Mouse (Mus musculus): ENCODE data around the gene S100a11. TPM values are rescaled to one million over a fixed set of nuclear protein-coding genes. Genes with fewer than 3 reads are reported as not detected.

The S100a11 gene
- total and polyA plus RNA-seq, 3 experiments, result 47.2 to 468 (median 75.2) TPM

- H3K27me3 ChIP-seq (replicated peaks), result peaks cover 2% of the 10 kb centered on the region
- H3K79me2 ChIP-seq (replicated peaks; ENCODE audit: control insufficient read depth, extremely low read depth, insufficient read depth, poor library complexity, severe bottlenecking), result peaks cover 19% of the 10 kb centered on the region
- no peaks in the 10 kb centered on the region for H3K9me3 ChIP-seq (replicated peaks; ENCODE audit: low read length)
- in situ Hi-C loops (cut with MboI; ENCODE audit: low pct_ligation_motif_present, low pct_unique_long_range_greater_than_20kb, low sequenced_read_pairs) (no loop called here), dilution Hi-C loops (cut with MboI; ENCODE audit: extremely low pct_ligation_motif_present, extremely low pct_unique_long_range_greater_than_20kb, low sequenced_read_pairs) (no loop called here)
- no peak overlapping the region for H3K4me2 ChIP-seq (ENCODE audit: insufficient read depth, low read depth, poor library complexity, severe bottlenecking)
- peaks cover 0 to 5% of the 10 kb centered on the region in 2 experiments; a peak in 2 of 4 replicates for H3K4me1 ChIP-seq (ENCODE audit: control insufficient read depth in 1 of 2, insufficient read depth in 2 of 2)
- H3K4me3 ChIP-seq (replicated peaks in 1 of 3; ENCODE audit: low read depth in 2 of 3, low read length in 2 of 3, poor library complexity in 1 of 3), result no peak overlapping the region
- no peak overlapping the region for H3K9ac ChIP-seq (ENCODE audit: insufficient read depth, low read depth)
- TF ChIP-seq MEF2A (IDR thresholded peaks at IDR 0.05; ENCODE audit: borderline replicate concordance, low read depth, low read length) (no peak), POLR2A (IDR thresholded peaks at IDR 0.05; ENCODE audit: low read depth, low read length) (no peak), USF2 (conservative IDR thresholded peaks at IDR 0.05; ENCODE audit: low read depth, low read length) (no peak), SMC3 (IDR thresholded peaks at IDR 0.05; ENCODE audit: low read depth, low read length) (no peak), GABPA (IDR thresholded peaks at IDR 0.05; ENCODE audit: insufficient replicate concordance, low read depth, low read length) (no peak), ZC3H11A (IDR thresholded peaks at IDR 0.05; ENCODE audit: low read depth, low read length) (no peak), KAT2A (IDR thresholded peaks at IDR 0.05; ENCODE audit: insufficient replicate concordance, low read length) (no peak), MAZ (IDR thresholded peaks at IDR 0.05; ENCODE audit: low read depth, low read length) (no peak), PAX5 (IDR thresholded peaks at IDR 0.05; ENCODE audit: low read length) (no peak), ZNF384 (IDR thresholded peaks at IDR 0.05; ENCODE audit: low read depth, low read length) (no peak), SIN3A (IDR thresholded peaks at IDR 0.05; ENCODE audit: low read length) (no peak), MYC (IDR thresholded peaks at IDR 0.05; ENCODE audit: low read depth, low read length) (no peak), MAX (IDR thresholded peaks at IDR 0.05; ENCODE audit: low read length) (no peak), ZMIZ1 (IDR thresholded peaks at IDR 0.05; ENCODE audit: low read depth, low read length) (no peak)
- H3K27ac ChIP-seq (ENCODE audit: insufficient read depth, low read depth), result no peak overlapping the region
- no peak for DNase-seq (ENCODE audit: extremely low read depth)
- H3K36me3 ChIP-seq (replicated peaks in 1 of 2; ENCODE audit: control insufficient read depth in 1 of 2, insufficient read depth in 1 of 2, low read length in 1 of 2), result no peaks in the 10 kb centered on the region
Measured at GRCm38 (mm10) chr3:93517343-93517742, 2.9 kb upstream of the S100a11 start.

GRCm38 (mm10) chr3:93519856-93520329, 395 bp upstream of the S100a11 start:
- H3K9me3 ChIP-seq (replicated peaks; ENCODE audit: low read length), result no peaks in the 10 kb centered on the region
- H3K27me3 ChIP-seq (replicated peaks), result peaks cover 2% of the 10 kb centered on the region
- TF ChIP-seq UBTF (IDR thresholded peaks at IDR 0.05; ENCODE audit: low read depth, low read length) (no peak), BHLHE40 (IDR thresholded peaks at IDR 0.05; ENCODE audit: low read depth, low read length) (peak; percentile 44)
- H3K4me1 ChIP-seq (ENCODE audit: control insufficient read depth in 1 of 2, insufficient read depth in 2 of 2), result peaks cover 7 to 29% of the 10 kb centered on the region in 2 experiments
- no peak overlapping the region for H3K27ac ChIP-seq (ENCODE audit: insufficient read depth, low read depth)
- H3K4me2 ChIP-seq (ENCODE audit: insufficient read depth, low read depth, poor library complexity, severe bottlenecking), result peak overlapping the region; percentile 75
- 0 out of 2 replicates have a peak overlapping the region, but pooled peaks have one; percentile 99 for H3K9ac ChIP-seq (ENCODE audit: insufficient read depth, low read depth)
- no peak for DNase-seq (ENCODE audit: extremely low read depth)
- in situ Hi-C loops (cut with MboI; ENCODE audit: low pct_ligation_motif_present, low pct_unique_long_range_greater_than_20kb, low sequenced_read_pairs) (no loop called here), dilution Hi-C loops (cut with MboI; ENCODE audit: extremely low pct_ligation_motif_present, extremely low pct_unique_long_range_greater_than_20kb, low sequenced_read_pairs) (no loop called here)
- H3K36me3 ChIP-seq (replicated peaks in 1 of 2; ENCODE audit: control insufficient read depth in 1 of 2, insufficient read depth in 1 of 2, low read length in 1 of 2), result peaks cover 13 to 21% of the 10 kb centered on the region in 2 experiments
- no peak overlapping the region for H3K4me3 ChIP-seq (replicated peaks in 1 of 3; ENCODE audit: low read depth in 2 of 3, low read length in 2 of 3, poor library complexity in 1 of 3)
- peaks cover 33% of the 10 kb centered on the region for H3K79me2 ChIP-seq (replicated peaks; ENCODE audit: control insufficient read depth, extremely low read depth, insufficient read depth, poor library complexity, severe bottlenecking)

Measured in CH12.LX (cell line).